Mouse (Mus musculus) MEL (cell line): Measurements from ENCODE around the gene Trib3. TPM values are rescaled to one million over a fixed set of nuclear protein-coding genes. Genes with fewer than 3 reads are reported as not detected.

Source experiments
- DNase-seq: peaks from one replicate; pipeline ENCODE4 v3.0.0; 2011; ENCODE audit warnings: low read depth, low spot score
- H3K27ac ChIP-seq: 2 replicates; pipeline ENCODE4 v1.5.1; 2012; ENCODE audit warnings: low read depth, mild to moderate bottlenecking, control low read depth, low read length, moderate library complexity; ENCODE audit not compliant: control insufficient read depth
- H3K27me3 ChIP-seq, 2 experiments: fragments of 150-350 bp in 1 of 2; sonication (generic) in 1 of 2; 2 replicates each; pipeline ENCODE4 v1.6.1; 2012; ENCODE audit warnings: low read length in 2 of 2, mild to moderate bottlenecking in 2 of 2, improper control_type of control experiment in 1 of 2, moderate library complexity in 1 of 2; ENCODE audit not compliant: insufficient read depth in 2 of 2, control insufficient read depth in 1 of 2
- H3K36me3 ChIP-seq, 2 experiments: 2 replicates each; pipeline ENCODE4 v1.6.1; 2012 to 2014; ENCODE audit warnings: low read length in 2 of 2, improper control_type of control experiment in 1 of 2, inconsistent platforms in 1 of 2, mild to moderate bottlenecking in 1 of 2; ENCODE audit not compliant: insufficient read depth in 2 of 2, control insufficient read depth in 1 of 2
- H3K4me1 ChIP-seq, 2 experiments: fragments of 150-350 bp in 1 of 2; sonication (generic) in 1 of 2; 2 replicates each; pipeline ENCODE4 v1.6.1; 2012; ENCODE audit warnings: low read length in 2 of 2, improper control_type of control experiment in 1 of 2, mild to moderate bottlenecking in 1 of 2; ENCODE audit not compliant: insufficient read depth in 2 of 2, control insufficient read depth in 1 of 2
- H3K4me3 ChIP-seq, 2 experiments: fragments of 150-350 bp in 1 of 2; sonication (generic) in 1 of 2; 2 replicates each; pipeline ENCODE4 v1.5.1; 2012; ENCODE audit warnings: low read depth in 2 of 2, low read length in 2 of 2, mild to moderate bottlenecking in 2 of 2, moderate library complexity in 2 of 2, control low read depth in 1 of 2, improper control_type of control experiment in 1 of 2; ENCODE audit not compliant: control insufficient read depth in 1 of 2, insufficient read depth in 1 of 2
- H3K79me2 ChIP-seq: 2 replicates; pipeline ENCODE4 v1.6.1; 2012; ENCODE audit warnings: mild to moderate bottlenecking, low read length, moderate library complexity; ENCODE audit not compliant: control insufficient read depth, poor library complexity, insufficient read depth
- H3K9ac ChIP-seq: 2 replicates; pipeline ENCODE4 v1.6.1; 2012; ENCODE audit warnings: low read depth, mild to moderate bottlenecking, control low read depth, low read length, moderate library complexity; ENCODE audit not compliant: control insufficient read depth, poor library complexity, severe bottlenecking
- H3K9me3 ChIP-seq: fragments of 150-350 bp; sonication (generic); replicated peaks from 2 replicates; pipeline ENCODE4 v1.6.1; 2012; ENCODE audit warnings: mild to moderate bottlenecking, low read length, improper control_type of control experiment, moderate library complexity; ENCODE audit not compliant: insufficient read depth
- BHLHE40 ChIP-seq: IDR thresholded peaks from 2 replicates; pipeline ENCODE4 v1.6.1; 2012; ENCODE audit warnings: low read depth, mild to moderate bottlenecking, inconsistent platforms, low read length, improper control_type of control experiment, borderline replicate concordance
- CHD1 ChIP-seq: IDR thresholded peaks from 2 replicates; pipeline ENCODE4 v1.6.1; 2012; ENCODE audit warnings: low read depth, mild to moderate bottlenecking, inconsistent platforms, low read length, improper control_type of control experiment
- CTCF ChIP-seq, 3 experiments: IDR thresholded peaks in 2 of 3; conservative IDR thresholded peaks in 1 of 3; 2 replicates each; pipeline ENCODE4 v1.5.1; 2011 to 2012; ENCODE audit warnings: low read length in 3 of 3, low read depth in 2 of 3, mild to moderate bottlenecking in 2 of 3, improper control_type of control experiment in 1 of 3, inconsistent platforms in 1 of 3, mixed read lengths in 1 of 3, moderate library complexity in 1 of 3; ENCODE audit not compliant: control insufficient read depth in 1 of 3, insufficient read depth in 1 of 3, poor library complexity in 1 of 3, severe bottlenecking in 1 of 3
- E2F4 ChIP-seq: IDR thresholded peaks from 2 replicates; pipeline ENCODE4 v1.6.1; 2011; ENCODE audit warnings: low read depth, low read length, improper control_type of control experiment, borderline replicate concordance
- ELF1 ChIP-seq: IDR thresholded peaks from 2 replicates; pipeline ENCODE4 v1.6.1; 2014; ENCODE audit warnings: low read depth, mild to moderate bottlenecking, inconsistent platforms, low read length, improper control_type of control experiment, moderate library complexity
- EP300 ChIP-seq, 2 experiments: IDR thresholded peaks; 2 replicates each; pipeline ENCODE4 v1.6.1; 2011; ENCODE audit warnings: improper control_type of control experiment in 2 of 2, low read length in 2 of 2, low read depth in 1 of 2, mild to moderate bottlenecking in 1 of 2
- ETS1 ChIP-seq: IDR thresholded peaks from 2 replicates; pipeline ENCODE4 v1.6.1; 2012; ENCODE audit warnings: low read depth, mild to moderate bottlenecking, inconsistent platforms, low read length, improper control_type of control experiment, moderate library complexity
- GABPA ChIP-seq: IDR thresholded peaks from 2 replicates; pipeline ENCODE4 v1.6.1; 2012; ENCODE audit warnings: low read depth, mild to moderate bottlenecking, inconsistent platforms, low read length, improper control_type of control experiment, moderate library complexity
- GATA1 ChIP-seq: IDR thresholded peaks from 2 replicates; pipeline ENCODE4 v1.6.1; 2011; ENCODE audit warnings: low read depth, low read length, improper control_type of control experiment
- HCFC1 ChIP-seq: IDR thresholded peaks from 2 replicates; pipeline ENCODE4 v1.6.1; 2012; ENCODE audit warnings: low read depth, mild to moderate bottlenecking, inconsistent platforms, low read length, improper control_type of control experiment, moderate library complexity
- JUND ChIP-seq: IDR thresholded peaks from 2 replicates; pipeline ENCODE4 v1.6.1; 2011; ENCODE audit warnings: low read depth, mild to moderate bottlenecking, improper control_type of control experiment, low read length
- KAT2A ChIP-seq: conservative IDR thresholded peaks from 2 replicates; pipeline ENCODE4 v1.6.1; 2012; ENCODE audit warnings: low read depth, low read length, improper control_type of control experiment, inconsistent platforms
- MAFK ChIP-seq: IDR thresholded peaks from 2 replicates; pipeline ENCODE4 v1.6.1; 2011; ENCODE audit warnings: low read depth, mild to moderate bottlenecking, low read length, improper control_type of control experiment, borderline replicate concordance
- MAX ChIP-seq: IDR thresholded peaks from 2 replicates; pipeline ENCODE4 v1.6.1; 2011; ENCODE audit warnings: low read length, improper control_type of control experiment
- MAZ ChIP-seq: IDR thresholded peaks from 2 replicates; pipeline ENCODE4 v1.6.1; 2012; ENCODE audit warnings: low read depth, mild to moderate bottlenecking, inconsistent platforms, low read length, improper control_type of control experiment
- MEF2A ChIP-seq: IDR thresholded peaks from 2 replicates; pipeline ENCODE4 v1.6.1; 2014; ENCODE audit warnings: low read depth, mild to moderate bottlenecking, inconsistent platforms, low read length, improper control_type of control experiment; ENCODE audit not compliant: poor library complexity, insufficient replicate concordance, severe bottlenecking; ENCODE audit errors: extremely low read depth
- MXI1 ChIP-seq: IDR thresholded peaks from 2 replicates; pipeline ENCODE4 v1.6.1; 2011; ENCODE audit warnings: mild to moderate bottlenecking, low read depth, low read length, improper control_type of control experiment
- MYB ChIP-seq: IDR thresholded peaks from 2 replicates; pipeline ENCODE4 v1.6.1; 2011; ENCODE audit warnings: mild to moderate bottlenecking, low read depth, low read length, improper control_type of control experiment
- MYC ChIP-seq: IDR thresholded peaks from 2 replicates; pipeline ENCODE4 v1.6.1; 2011; ENCODE audit warnings: low read depth, mild to moderate bottlenecking, low read length, improper control_type of control experiment, moderate library complexity
- NELFE ChIP-seq: IDR thresholded peaks from 2 replicates; pipeline ENCODE4 v1.6.1; 2011; ENCODE audit warnings: low read depth, low read length, improper control_type of control experiment
- POLR2A ChIP-seq, 2 experiments: IDR thresholded peaks; 2 replicates each; pipeline ENCODE4 v1.6.1; 2011 to 2012; ENCODE audit warnings: low read length in 2 of 2, mild to moderate bottlenecking in 2 of 2, control low read depth in 1 of 2, improper control_type of control experiment in 1 of 2, low read depth in 1 of 2, moderate library complexity in 1 of 2; ENCODE audit not compliant: control insufficient read depth in 1 of 2, insufficient read depth in 1 of 2, poor library complexity in 1 of 2
- POLR2AphosphoS2 ChIP-seq: IDR thresholded peaks from 2 replicates; pipeline ENCODE4 v1.6.1; 2011; ENCODE audit warnings: low read length, improper control_type of control experiment
- POLR2AphosphoS5 ChIP-seq: IDR thresholded peaks from 2 replicates; pipeline ENCODE4 v1.6.1; 2012; ENCODE audit warnings: low read depth, borderline replicate concordance, mild to moderate bottlenecking, inconsistent platforms, low read length, moderate library complexity, mixed read lengths
- RAD21 ChIP-seq: IDR thresholded peaks from 2 replicates; pipeline ENCODE4 v1.6.1; 2011; ENCODE audit warnings: mild to moderate bottlenecking, low read depth, low read length, improper control_type of control experiment
- RCOR1 ChIP-seq: IDR thresholded peaks from 2 replicates; pipeline ENCODE4 v1.6.1; 2012; ENCODE audit warnings: low read depth, mild to moderate bottlenecking, inconsistent platforms, low read length, improper control_type of control experiment
- SMC3 ChIP-seq: IDR thresholded peaks from 2 replicates; pipeline ENCODE4 v1.6.1; 2011; ENCODE audit warnings: low read depth, low read length, improper control_type of control experiment
- TBP ChIP-seq: IDR thresholded peaks from 2 replicates; pipeline ENCODE4 v1.8.0; 2011; ENCODE audit warnings: low read depth, low read length, improper control_type of control experiment
- TCF12 ChIP-seq: IDR thresholded peaks from 2 replicates; pipeline ENCODE4 v1.6.1; 2014; ENCODE audit warnings: low read depth, mild to moderate bottlenecking, inconsistent platforms, low read length, improper control_type of control experiment, moderate library complexity
- UBTF ChIP-seq: IDR thresholded peaks from 2 replicates; pipeline ENCODE4 v1.6.1; 2012; ENCODE audit warnings: low read depth, mild to moderate bottlenecking, inconsistent platforms, low read length, improper control_type of control experiment, moderate library complexity, borderline replicate concordance; ENCODE audit not compliant: insufficient read depth
- USF1 ChIP-seq: IDR thresholded peaks from 2 replicates; pipeline ENCODE4 v1.6.1; 2014; ENCODE audit warnings: low read depth, mild to moderate bottlenecking, inconsistent platforms, low read length, improper control_type of control experiment, moderate library complexity
- USF2 ChIP-seq, 2 experiments: IDR thresholded peaks; 2 replicates each; pipeline ENCODE4 v1.6.1; 2011 to 2012; ENCODE audit warnings: improper control_type of control experiment in 2 of 2, low read length in 2 of 2, borderline replicate concordance in 1 of 2, inconsistent platforms in 1 of 2, low read depth in 1 of 2, mild to moderate bottlenecking in 1 of 2; ENCODE audit not compliant: insufficient read depth in 1 of 2
- ZC3H11A ChIP-seq: IDR thresholded peaks from 2 replicates; pipeline ENCODE4 v1.6.1; 2012; ENCODE audit warnings: low read depth, mild to moderate bottlenecking, inconsistent platforms, low read length, improper control_type of control experiment
- ZKSCAN1 ChIP-seq: IDR thresholded peaks from 2 replicates; pipeline ENCODE4 v1.6.1; 2012; ENCODE audit warnings: low read depth, mild to moderate bottlenecking, inconsistent platforms, low read length, improper control_type of control experiment, moderate library complexity
- ZMIZ1 ChIP-seq: IDR thresholded peaks from 2 replicates; pipeline ENCODE4 v1.6.1; 2012; ENCODE audit warnings: low read depth, mild to moderate bottlenecking, inconsistent platforms, low read length, improper control_type of control experiment, moderate library complexity
- ZNF384 ChIP-seq: IDR thresholded peaks from 2 replicates; pipeline ENCODE4 v1.6.1; 2012; ENCODE audit warnings: low read depth, mild to moderate bottlenecking, inconsistent platforms, low read length, improper control_type of control experiment
- polyA plus RNA-seq, 2 experiments: library from polyadenylated mRNA; stranded (reverse) in 1 of 2; unstranded in 1 of 2; fragments of >175 nt in 1 of 2; fragments of >200 nt in 1 of 2; gene quantifications; 2 replicates each; pipeline versions ENCODE4 v1.2.1 to v1.2.4; 2012; ENCODE audit warnings: low replicate concordance in 2 of 2, low read depth in 1 of 2; ENCODE audit not compliant: insufficient read length in 2 of 2, insufficient read depth in 1 of 2, missing spikeins in 1 of 2
- total RNA-seq: library from RNA; depleted of rRNA; stranded (reverse); fragments of 300-350 nt; gene quantifications from 2 replicates; pipeline ENCODE4 v1.2.3, GENCODE M21; 2012

The Trib3 gene
- total and polyA plus RNA-seq, 3 experiments = 6.1 to 34.9 TPM; not detected in 1

DNA sequence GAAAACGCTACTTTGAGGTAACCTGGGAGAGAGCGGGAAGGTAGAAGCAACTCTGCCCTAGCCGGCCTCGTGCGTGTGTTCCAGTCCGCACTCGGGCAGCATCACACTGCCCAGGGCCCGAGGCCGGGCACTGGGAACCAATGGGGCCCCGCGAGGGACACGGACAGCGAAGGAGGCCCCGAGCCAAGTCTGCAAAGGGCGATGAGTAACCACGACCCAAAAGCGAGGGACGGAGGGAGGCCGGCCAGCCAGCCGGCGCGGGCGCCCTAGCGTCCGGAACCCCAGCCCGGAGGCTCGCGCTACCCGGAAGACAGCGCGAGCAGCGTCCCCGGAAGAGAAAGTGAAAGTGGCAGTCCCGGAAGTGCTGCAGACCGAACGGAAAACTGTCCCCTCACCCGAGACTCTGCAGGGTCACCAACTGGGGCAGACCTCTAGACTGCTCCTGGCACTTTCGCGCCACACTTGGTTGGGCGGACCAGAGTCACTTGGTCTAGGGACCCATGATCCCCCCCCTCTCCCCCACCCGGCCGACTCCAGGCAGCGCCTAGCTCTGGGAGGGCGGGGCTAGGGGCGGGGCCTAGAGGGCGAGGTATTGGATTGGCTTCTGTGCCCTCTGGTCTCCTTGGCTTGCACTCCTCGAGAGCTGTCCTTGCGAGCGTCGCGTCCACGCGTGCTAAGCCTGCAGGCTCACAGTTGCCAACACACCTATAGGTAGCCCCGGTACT is 11.6 kb downstream of the Trib3 start, which contains the start of gene Rbck1:
Rbck1 (minus strand) TSS at position 553 of the 725 bp plus-strand sequence.
- H3K9me3 ChIP-seq = no peaks in the 10 kb centered on the region
- peaks cover 0 to 38% of the 10 kb centered on the region in 2 experiments; a peak in 3 of 4 replicates for H3K36me3 ChIP-seq
- peak within 1 kb of the TSS; percentile 96 for H3K9ac ChIP-seq
- H3K4me1 ChIP-seq = peaks cover 23 to 41% of the 10 kb centered on the region in 2 experiments
- no peaks in the 10 kb centered on the region for H3K27me3 ChIP-seq
- peak within 1 kb of the TSS; percentile 92 for H3K27ac ChIP-seq
- DNase-seq = peak; percentile 93
- peak within 1 kb of the TSS; percentile 96 to 98 for H3K4me3 ChIP-seq
- H3K79me2 ChIP-seq = peaks cover 28% of the 10 kb centered on the region
- TF ChIP-seq MEF2A (0 out of 2 replicates have a peak, but pooled peaks have one; percentile 29), POLR2A (IDR thresholded peaks at IDR 0.05; ENCODE audit: control insufficient read depth in 1 of 2, insufficient read depth in 1 of 2, low read depth in 1 of 2, low read length in 2 of 2, poor library complexity in 1 of 2) (peak; percentile 44 to 81; a peak in 3 of 4 replicates), RCOR1 (peak; percentile 14), CTCF (IDR thresholded peaks at IDR 0.05 in 2 of 3, conservative IDR thresholded peaks at IDR 0.05 in 1 of 3; ENCODE audit: control insufficient read depth in 1 of 3, insufficient read depth in 1 of 3, low read depth in 2 of 3, low read length in 3 of 3, poor library complexity in 1 of 3, severe bottlenecking in 1 of 3) (peak in 1 of 3 experiments; percentile 28; a peak in 2 of 6 replicates), TCF12 (peak; percentile 46), MAX (peak; percentile 35; the same call in 1 of the 2 replicates), GABPA (no peak), MYC (peak; percentile 78), ZNF384 (no peak), TBP (peak; percentile 45; the same call in 1 of the 2 replicates), GATA1 (no peak), MYB (0 out of 2 replicates have a peak, but pooled peaks have one; percentile 21), RAD21 (no peak), POLR2AphosphoS5 (no peak), BHLHE40 (0 out of 2 replicates have a peak, but pooled peaks have one; percentile 8), MAZ (peak; percentile 67; the same call in 1 of the 2 replicates), MXI1 (peak; percentile 87), USF1 (0 out of 2 replicates have a peak, but pooled peaks have one; percentile 4), ETS1 (peak; percentile 90), POLR2AphosphoS2 (no peak; the same call in 1 of the 2 replicates), SMC3 (peak; percentile 2; the same call in 1 of the 2 replicates), MAFK (no peak), HCFC1 (peak; percentile 90), ELF1 (peak; percentile 98), ZC3H11A (no peak), USF2 (IDR thresholded peaks at IDR 0.05; ENCODE audit: borderline replicate concordance in 1 of 2, insufficient read depth in 1 of 2, low read depth in 1 of 2, low read length in 2 of 2) (no peak), ZMIZ1 (peak; percentile 79), ZKSCAN1 (no peak), KAT2A (peak; percentile 70), UBTF (no peak), E2F4 (peak; percentile 76; the same call in 1 of the 2 replicates), NELFE (peak; percentile 86), CHD1 (peak; percentile 59; the same call in 1 of the 2 replicates), EP300 (IDR thresholded peaks at IDR 0.05; ENCODE audit: low read depth in 1 of 2, low read length in 2 of 2) (no peak), JUND (no peak)
